Mouse (Mus musculus) heart, embryonic 16.5 days (tissue): ENCODE measurements around the gene Nudcd2. TPM values are rescaled to one million over a fixed set of nuclear protein-coding genes. Genes with fewer than 3 reads are reported as not detected.

Experiments used
- ATAC-seq: fragments of 200-750 bp; cut with Nextera tagmentation; replicated peaks from 2 replicates; pipeline ENCODE4 v1.8.0; 2017; ENCODE audit warnings: moderate number of reproducible peaks; ENCODE audit not compliant: insufficient read depth, low FRiP score; ENCODE audit errors: extremely low read depth
- H3K27ac ChIP-seq: fragments of 300-500 bp; sonication (generic); 2 replicates; pipeline ENCODE4 v1.5.1; 2014; ENCODE audit warnings: mild to moderate bottlenecking, low read length, control low read depth, moderate library complexity
- H3K27me3 ChIP-seq: fragments of 300-500 bp; sonication (generic); 2 replicates; pipeline ENCODE4 v1.6.1; 2014; ENCODE audit warnings: low read length, mixed read lengths; ENCODE audit not compliant: control insufficient read depth, insufficient read depth
- H3K36me3 ChIP-seq: fragments of 300-500 bp; sonication (generic); 2 replicates; pipeline ENCODE4 v1.6.1; 2014; ENCODE audit not compliant: control insufficient read depth, insufficient read depth
- H3K4me1 ChIP-seq: fragments of 300-500 bp; sonication (generic); 2 replicates; pipeline ENCODE4 v1.6.1; 2014; ENCODE audit warnings: low read length, mixed read lengths; ENCODE audit not compliant: control insufficient read depth, insufficient read depth
- H3K4me2 ChIP-seq: fragments of 300-500 bp; sonication (generic); 2 replicates; pipeline ENCODE4 v1.6.1; 2014; ENCODE audit warnings: low read depth, mild to moderate bottlenecking, control low read depth, low read length
- H3K4me3 ChIP-seq: fragments of 300-500 bp; sonication (generic); 2 replicates; pipeline ENCODE4 v1.5.1; 2014; ENCODE audit warnings: mild to moderate bottlenecking, control low read depth, low read length
- H3K9ac ChIP-seq: fragments of 300-500 bp; sonication (generic); 2 replicates; pipeline ENCODE4 v1.6.1; 2014; ENCODE audit warnings: low read length, control low read depth
- H3K9me3 ChIP-seq: fragments of 300-500 bp; sonication (generic); replicated peaks from 2 replicates; pipeline ENCODE4 v1.6.1; 2016; ENCODE audit warnings: low read length; ENCODE audit not compliant: control insufficient read depth
- WGBS: fragments of 180-500 bp; shearing (Covaris S2); extraction: QIAGEN DNeasy Blood & Tissue Kit; methylation state at CpG from one replicate; pipeline ENCODE4 v1.1.7; 2014; 5-methylcytosine and 5-hydroxymethylcytosine counted together
- polyA plus RNA-seq: library from polyadenylated mRNA; unstranded; fragments of >200 nt; fragmentation: Nextera tagmentation; extraction: Ambion mirVana; gene quantifications from 2 replicates; pipeline ENCODE4 v1.2.1, GENCODE M21; 2015

Nudcd2 gene
- 88.2 and 90.3 TPM in 2 replicates for polyA plus RNA-seq

GRCm38 (mm10) chr11:40733339-40734174 lies at the start of gene Nudcd2, which contains the start of gene Hmmr:
Gene Nudcd2 (plus strand): TSS chr11:40733667.
Gene Hmmr (minus strand): TSS chr11:40733422.
- Histone ChIP-seq H3K27ac (peak within 1 kb of the TSS; percentile 81), H3K36me3 (peaks cover 18% of the 10 kb centered on the region), H3K4me3 (peak within 1 kb of the TSS; percentile 94), H3K27me3 (no peaks in the 10 kb centered on the region), H3K4me2 (peak within 1 kb of the TSS; percentile 89), H3K4me1 (peaks cover 22% of the 10 kb centered on the region), H3K9me3 (no peaks in the 10 kb centered on the region), H3K9ac (peak within 1 kb of the TSS; percentile 98)
- WGBS, result under 1% methylated on average over 52 of the region's 52 CpGs
- peak; percentile 100 for ATAC-seq

- WGBS, result 29% methylated on average over 5 of the region's 5 CpGs
- peak overlapping the region; percentile 93 for H3K9ac ChIP-seq
- ATAC-seq, result peak; percentile 21
- H3K4me1 ChIP-seq, result peaks cover 27% of the 10 kb centered on the region
- peaks cover 18% of the 10 kb centered on the region for H3K36me3 ChIP-seq
- H3K4me2 ChIP-seq, result peak overlapping the region; percentile 95
- H3K27ac ChIP-seq, result peak overlapping the region; percentile 97
- no peaks in the 10 kb centered on the region for H3K9me3 ChIP-seq
- peak overlapping the region; percentile 97 for H3K4me3 ChIP-seq
- H3K27me3 ChIP-seq, result no peaks in the 10 kb centered on the region
Measured at GRCm38 (mm10) chr11:40690444-40691127, 42.9 kb upstream of the Nudcd2 start.

- WGBS, result under 1% methylated on average over 28 of the region's 28 CpGs
- Histone ChIP-seq H3K4me3 (peak overlapping the region; percentile 97), H3K4me1 (peaks cover 27% of the 10 kb centered on the region), H3K36me3 (peaks cover 5% of the 10 kb centered on the region; the same call in 1 of the 2 replicates), H3K4me2 (peak overlapping the region; percentile 95), H3K9me3 (no peaks in the 10 kb centered on the region), H3K27ac (peak overlapping the region; percentile 97), H3K9ac (peak overlapping the region; percentile 93), H3K27me3 (no peaks in the 10 kb centered on the region)
- ATAC-seq, result peak; percentile 46
Measured at GRCm38 (mm10) chr11:40692101-40692509, 41.4 kb upstream of the Nudcd2 start.

- peak overlapping the region; percentile 95 for H3K4me2 ChIP-seq
- peak; percentile 92 for ATAC-seq
- H3K27me3 ChIP-seq, result no peaks in the 10 kb centered on the region
- peak overlapping the region; percentile 97 for H3K4me3 ChIP-seq
- peaks cover 27% of the 10 kb centered on the region for H3K4me1 ChIP-seq
- peak overlapping the region; percentile 93 for H3K9ac ChIP-seq
- no peaks in the 10 kb centered on the region for H3K36me3 ChIP-seq
- WGBS, result under 1% methylated on average over 36 of the region's 36 CpGs
- H3K9me3 ChIP-seq, result no peaks in the 10 kb centered on the region
- peak overlapping the region; percentile 99 for H3K27ac ChIP-seq
Measured at GRCm38 (mm10) chr11:40692511-40693365, 40.7 kb upstream of the Nudcd2 start.

GRCm38 (mm10) chr11:40693366-40693951 lies 40.0 kb upstream of the Nudcd2 start:
- Histone ChIP-seq H3K4me2 (peak overlapping the region; percentile 95), H3K27ac (peak overlapping the region; percentile 99), H3K4me1 (peaks cover 27% of the 10 kb centered on the region), H3K9me3 (no peaks in the 10 kb centered on the region), H3K36me3 (no peaks in the 10 kb centered on the region), H3K4me3 (peak overlapping the region; percentile 97), H3K9ac (peak overlapping the region; percentile 93), H3K27me3 (no peaks in the 10 kb centered on the region)
- no peak for ATAC-seq
- WGBS, result under 1% methylated on average over 16 of the region's 16 CpGs

- peaks cover 20% of the 10 kb centered on the region for H3K4me1 ChIP-seq
Measured at GRCm38 (mm10) chr11:40694311-40695087, 39.0 kb upstream of the Nudcd2 start.

GRCm38 (mm10) chr11:40695103-40695502 lies 38.4 kb upstream of the Nudcd2 start, which contains the start of gene Mat2b:
Gene Mat2b (minus strand): TSS chr11:40695203.
- peak within 1 kb of the TSS; percentile 99 for H3K27ac ChIP-seq
- H3K36me3 ChIP-seq, result peaks cover 4% of the 10 kb centered on the region; the same call in 1 of the 2 replicates
- no peaks in the 10 kb centered on the region for H3K27me3 ChIP-seq
- H3K4me1 ChIP-seq, result peaks cover 14% of the 10 kb centered on the region
- 0 out of 2 replicates have a peak, but pooled peaks cover 2% of the 10 kb centered on the region for H3K9me3 ChIP-seq
- peak within 1 kb of the TSS; percentile 95 for H3K4me2 ChIP-seq
- peak within 1 kb of the TSS; percentile 93 for H3K9ac ChIP-seq
- H3K4me3 ChIP-seq, result peak within 1 kb of the TSS; percentile 97
- 84% methylated on average over 9 of the region's 9 CpGs for WGBS
- no peak for ATAC-seq

More at GRCm38 (mm10) chr11:40694311-40695087, 39.0 kb upstream of the Nudcd2 start:
- WGBS, result under 1% methylated on average over 31 of the region's 31 CpGs
- ATAC-seq, result peak; percentile 47
- Histone ChIP-seq H3K9ac (peak overlapping the region; percentile 93), H3K9me3 (no peaks in the 10 kb centered on the region), H3K27me3 (no peaks in the 10 kb centered on the region), H3K4me2 (peak overlapping the region; percentile 95), H3K4me3 (peak overlapping the region; percentile 97), H3K36me3 (no peaks in the 10 kb centered on the region), H3K27ac (peak overlapping the region; percentile 99)
